Mouse (Mus musculus) midbrain, embryonic 15.5 days (tissue): Measurements from ENCODE around the gene Cog6. TPM values are rescaled to one million over a fixed set of nuclear protein-coding genes. Genes with fewer than 3 reads are reported as not detected.

Experiments
- ATAC-seq: fragments of 200-750 bp; cut with Nextera tagmentation; replicated peaks from 2 replicates; pipeline ENCODE4 v1.8.0; 2017; ENCODE audit warnings: moderate TSS enrichment
- H3K27ac ChIP-seq: fragments of 300-500 bp; sonication (generic); 2 replicates; pipeline ENCODE4 v1.5.1; 2015; ENCODE audit warnings: mild to moderate bottlenecking, inconsistent platforms
- H3K27me3 ChIP-seq: fragments of 300-500 bp; sonication (generic); replicated peaks from 2 replicates; pipeline ENCODE4 v1.6.1; 2015; ENCODE audit warnings: inconsistent platforms
- H3K36me3 ChIP-seq: fragments of 300-500 bp; sonication (generic); replicated peaks from 2 replicates; pipeline ENCODE4 v1.6.1; 2015; ENCODE audit warnings: inconsistent platforms
- H3K4me1 ChIP-seq: fragments of 300-500 bp; sonication (generic); 2 replicates; pipeline ENCODE4 v1.6.1; 2015; ENCODE audit warnings: inconsistent platforms
- H3K4me2 ChIP-seq: fragments of 300-500 bp; sonication (generic); 2 replicates; pipeline ENCODE4 v1.6.1; 2015; ENCODE audit warnings: inconsistent platforms, mild to moderate bottlenecking, moderate library complexity
- H3K4me3 ChIP-seq: fragments of 300-500 bp; sonication (generic); 2 replicates; pipeline ENCODE4 v1.5.1; 2015; ENCODE audit warnings: mild to moderate bottlenecking, inconsistent platforms
- H3K9ac ChIP-seq: fragments of 300-500 bp; sonication (generic); 2 replicates; pipeline ENCODE4 v1.6.1; 2015; ENCODE audit warnings: mild to moderate bottlenecking, inconsistent platforms
- H3K9me3 ChIP-seq: fragments of 300-500 bp; sonication (generic); 2 replicates; pipeline ENCODE4 v1.6.1; 2016; ENCODE audit warnings: inconsistent platforms
- WGBS: fragments of 180-500 bp; shearing (Covaris S2); methylation state at CpG from one replicate; pipeline ENCODE4 v1.1.7; 2015; ENCODE audit warnings: mixed read lengths; 5-methylcytosine and 5-hydroxymethylcytosine counted together
- polyA plus RNA-seq: library from polyadenylated mRNA; unstranded; fragments of >200 nt; fragmentation: Nextera tagmentation; extraction: Ambion mirVana; gene quantifications from 2 replicates; pipeline ENCODE4 v1.2.1, GENCODE M21; 2015

Gene Cog6
- polyA plus RNA-seq, 1 experiment from 2014 or later: 63.8 TPM

GRCm38 (mm10) chr3:52956236-52956635 lies 60.8 kb downstream of the Cog6 start:
- no peak overlapping the region for H3K9ac ChIP-seq
- 80% methylated on average over 11 of the region's 11 CpGs for WGBS

GRCm38 (mm10) chr3:52955481-52956019 lies 61.5 kb downstream of the Cog6 start:
- Histone ChIP-seq H3K4me1 (peaks cover 7% of the 10 kb centered on the region; the same call in 1 of the 2 replicates), H3K27me3 (peaks cover 3% of the 10 kb centered on the region; the same call in 1 of the 2 replicates), H3K4me2 (no peak overlapping the region), H3K27ac (no peak overlapping the region), H3K9ac (no peak overlapping the region), H3K36me3 (no peaks in the 10 kb centered on the region), H3K4me3 (no peak overlapping the region), H3K9me3 (no peaks in the 10 kb centered on the region)
- whole genome bisulfite sequencing: 10% methylated on average over 10 of the region's 10 CpGs
- ATAC-seq: 0 out of 2 replicates have a peak, but pooled peaks have one; percentile 30

More at GRCm38 (mm10) chr3:52956236-52956635, 60.8 kb downstream of the Cog6 start:
- Histone ChIP-seq H3K36me3 (no peaks in the 10 kb centered on the region), H3K9me3 (no peaks in the 10 kb centered on the region), H3K4me2 (no peak overlapping the region), H3K4me1 (peaks cover 7% of the 10 kb centered on the region; the same call in 1 of the 2 replicates), H3K27me3 (peaks cover 3% of the 10 kb centered on the region; the same call in 1 of the 2 replicates), H3K27ac (no peak overlapping the region), H3K4me3 (no peak overlapping the region)
- no peak for ATAC-seq

GRCm38 (mm10) chr3:52954656-52955055 lies 62.4 kb downstream of the Cog6 start:
- Histone ChIP-seq H3K27me3 (peaks cover 3% of the 10 kb centered on the region; the same call in 1 of the 2 replicates), H3K4me2 (no peak overlapping the region), H3K9me3 (no peaks in the 10 kb centered on the region), H3K36me3 (no peaks in the 10 kb centered on the region), H3K9ac (no peak overlapping the region), H3K4me3 (no peak overlapping the region), H3K4me1 (peaks cover 7% of the 10 kb centered on the region; the same call in 1 of the 2 replicates), H3K27ac (no peak overlapping the region)
- no peak for ATAC-seq
- 61% methylated on average over 9 of the region's 9 CpGs for WGBS

GRCm38 (mm10) chr3:52953831-52954230 lies 63.2 kb downstream of the Cog6 start:
- 90% methylated on average over 1 of the region's 1 CpGs for WGBS
- no peaks in the 10 kb centered on the region for H3K9me3 ChIP-seq
- H3K27ac ChIP-seq: no peak overlapping the region
- H3K36me3 ChIP-seq: no peaks in the 10 kb centered on the region
- peaks cover 3% of the 10 kb centered on the region; the same call in 1 of the 2 replicates for H3K27me3 ChIP-seq
- H3K4me2 ChIP-seq: no peak overlapping the region
- no peak overlapping the region for H3K9ac ChIP-seq
- peaks cover 7% of the 10 kb centered on the region; the same call in 1 of the 2 replicates for H3K4me1 ChIP-seq
- no peak for ATAC-seq
- H3K4me3 ChIP-seq: no peak overlapping the region

- Histone ChIP-seq H3K27me3 (no peaks in the 10 kb centered on the region), H3K27ac (no peak overlapping the region), H3K4me1 (no peaks in the 10 kb centered on the region), H3K4me3 (no peak overlapping the region), H3K9ac (no peak overlapping the region), H3K9me3 (no peaks in the 10 kb centered on the region), H3K4me2 (no peak overlapping the region), H3K36me3 (no peaks in the 10 kb centered on the region)
- no peak for ATAC-seq
- WGBS: 93% methylated on average over 5 of the region's 5 CpGs
Observed at GRCm38 (mm10) chr3:52948824-52949223, 68.2 kb downstream of the Cog6 start.

- Histone ChIP-seq H3K4me3 (no peak overlapping the region), H3K27ac (no peak overlapping the region), H3K36me3 (no peaks in the 10 kb centered on the region), H3K4me1 (no peaks in the 10 kb centered on the region), H3K9ac (no peak overlapping the region), H3K27me3 (peaks cover 3% of the 10 kb centered on the region; the same call in 1 of the 2 replicates), H3K9me3 (no peaks in the 10 kb centered on the region), H3K4me2 (no peak overlapping the region)
- ATAC-seq: no peak
- WGBS: 93% methylated on average over 5 of the region's 5 CpGs
Observed at GRCm38 (mm10) chr3:52947444-52947843, 69.6 kb downstream of the Cog6 start.

GRCm38 (mm10) chr3:52940832-52941468 lies 76.1 kb downstream of the Cog6 start:
- Histone ChIP-seq H3K4me3 (no peak overlapping the region), H3K9me3 (no peaks in the 10 kb centered on the region), H3K9ac (no peak overlapping the region), H3K36me3 (no peaks in the 10 kb centered on the region), H3K4me1 (peaks cover 15% of the 10 kb centered on the region), H3K27ac (peak overlapping the region; percentile 30; the same call in 1 of the 2 replicates), H3K27me3 (peaks cover 3% of the 10 kb centered on the region; the same call in 1 of the 2 replicates), H3K4me2 (no peak overlapping the region)
- 18% methylated on average over 10 of the region's 10 CpGs for WGBS
- peak; percentile 75; the same call in 1 of the 2 replicates for ATAC-seq

GRCm38 (mm10) chr3:52938398-52938797 lies 78.6 kb downstream of the Cog6 start:
- Histone ChIP-seq H3K27ac (no peak overlapping the region), H3K4me3 (no peak overlapping the region), H3K4me2 (no peak overlapping the region), H3K27me3 (peaks cover 6% of the 10 kb centered on the region; the same call in 1 of the 2 replicates), H3K9ac (no peak overlapping the region), H3K4me1 (peaks cover 15% of the 10 kb centered on the region), H3K9me3 (no peaks in the 10 kb centered on the region), H3K36me3 (no peaks in the 10 kb centered on the region)
- 85% methylated on average over 5 of the region's 5 CpGs for WGBS
- no peak for ATAC-seq

GRCm38 (mm10) chr3:52937739-52938306 lies 79.2 kb downstream of the Cog6 start:
- peaks cover 15% of the 10 kb centered on the region for H3K4me1 ChIP-seq

GRCm38 (mm10) chr3:52931956-52932355 lies 85.1 kb downstream of the Cog6 start:
- Histone ChIP-seq H3K4me2 (no peak overlapping the region), H3K9ac (no peak overlapping the region), H3K27ac (no peak overlapping the region), H3K4me1 (peaks cover 2% of the 10 kb centered on the region; the same call in 1 of the 2 replicates), H3K9me3 (no peaks in the 10 kb centered on the region), H3K27me3 (0 out of 2 replicates have a peak, but pooled peaks cover 3% of the 10 kb centered on the region), H3K36me3 (no peaks in the 10 kb centered on the region), H3K4me3 (no peak overlapping the region)
- 82% methylated on average over 2 of the region's 2 CpGs for whole genome bisulfite sequencing
- ATAC-seq: no peak

More at GRCm38 (mm10) chr3:52937739-52938306, 79.2 kb downstream of the Cog6 start:
- no peak overlapping the region for H3K27ac ChIP-seq
- H3K9me3 ChIP-seq: no peaks in the 10 kb centered on the region
- no peaks in the 10 kb centered on the region for H3K36me3 ChIP-seq
- WGBS: 84% methylated on average over 6 of the region's 6 CpGs
- no peak overlapping the region for H3K4me2 ChIP-seq
- H3K4me3 ChIP-seq: no peak overlapping the region
- ATAC-seq: no peak
- H3K9ac ChIP-seq: no peak overlapping the region
- peaks cover 3% of the 10 kb centered on the region; the same call in 1 of the 2 replicates for H3K27me3 ChIP-seq
